Comparison of ENCODE assay signal across 8 mouse cellular contexts in the genomic region with DNA sequence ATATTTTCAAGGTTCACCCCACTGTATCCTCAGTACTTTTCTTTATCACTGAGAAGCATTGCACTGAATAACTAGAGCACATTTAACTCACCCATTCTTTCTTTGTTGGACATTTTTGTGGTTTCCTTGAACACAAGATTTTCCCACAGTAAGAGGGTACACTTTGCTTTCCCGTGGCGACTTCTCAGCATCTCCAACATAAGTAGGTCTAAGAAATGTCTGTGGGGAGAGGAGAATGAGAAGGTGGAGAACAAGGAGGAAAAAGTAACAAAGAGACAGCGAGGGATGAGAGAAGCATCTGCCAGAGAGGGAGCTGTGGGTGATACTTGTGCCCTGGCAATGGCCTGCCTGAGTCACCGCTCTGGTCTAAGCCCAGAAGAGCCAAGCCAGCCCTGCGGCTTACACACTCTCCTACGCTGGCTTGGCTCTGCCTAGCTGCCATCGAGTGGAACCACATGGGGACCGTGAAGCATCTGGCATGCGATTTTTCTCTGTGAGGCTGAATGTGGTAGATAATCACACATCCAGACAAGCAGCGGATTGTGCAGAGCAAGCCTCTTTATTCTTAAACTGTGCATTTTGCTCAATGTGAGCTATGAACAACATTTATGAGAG.
DNase-seq lines count a peak whose midpoint lies in the region; ATAC-seq lines count a peak whose summit lies in the region.

No protein-coding gene starts in this region.

- DNase-seq in cerebellum, postnatal 36 days, result peak; percentile 12
- peak; percentile 37 for DNase-seq in 416B (ENCODE audit: low read depth)
- DNase-seq in left cerebral cortex, adult 18-20 months (ENCODE audit: low spot score in 2 of 2), result peak; percentile 76 to 84
- peak; percentile 74 to 81 for DNase-seq in right cerebral cortex, postnatal 10 days (ENCODE audit: low spot score in 2 of 2)
- DNase-seq in testis, postnatal 14 days (ENCODE audit: low spot score), result no peak

- no peak for ATAC-seq in cerebellum, adult (ENCODE audit: insufficient number of reproducible peaks, low FRiP score, low TSS enrichment)
- peak; percentile 99 for ATAC-seq in frontal cortex, adult (ENCODE audit: low TSS enrichment)
- no peak for ATAC-seq in CD4-positive, CD25-positive, alpha-beta regulatory T cell, adult 4 months
